Mouse (Mus musculus) MEL (cell line): ENCODE measurements around the gene Gm17324. TPM values are rescaled to one million over a fixed set of nuclear protein-coding genes. Genes with fewer than 3 reads are reported as not detected.

Source experiments
- DNase-seq: peaks from one replicate; pipeline ENCODE4 v3.0.0; 2011; ENCODE audit warnings: low read depth, low spot score
- H3K27ac ChIP-seq: 2 replicates; pipeline ENCODE4 v1.5.1; 2012; ENCODE audit warnings: low read depth, mild to moderate bottlenecking, control low read depth, low read length, moderate library complexity; ENCODE audit not compliant: control insufficient read depth
- H3K27me3 ChIP-seq, 2 experiments: fragments of 150-350 bp in 1 of 2; sonication (generic) in 1 of 2; 2 replicates each; pipeline ENCODE4 v1.6.1; 2012; ENCODE audit warnings: low read length in 2 of 2, mild to moderate bottlenecking in 2 of 2, improper control_type of control experiment in 1 of 2, moderate library complexity in 1 of 2; ENCODE audit not compliant: insufficient read depth in 2 of 2, control insufficient read depth in 1 of 2
- H3K36me3 ChIP-seq, 2 experiments: 2 replicates each; pipeline ENCODE4 v1.6.1; 2012 to 2014; ENCODE audit warnings: low read length in 2 of 2, improper control_type of control experiment in 1 of 2, inconsistent platforms in 1 of 2, mild to moderate bottlenecking in 1 of 2; ENCODE audit not compliant: insufficient read depth in 2 of 2, control insufficient read depth in 1 of 2
- H3K4me1 ChIP-seq, 2 experiments: fragments of 150-350 bp in 1 of 2; sonication (generic) in 1 of 2; 2 replicates each; pipeline ENCODE4 v1.6.1; 2012; ENCODE audit warnings: low read length in 2 of 2, improper control_type of control experiment in 1 of 2, mild to moderate bottlenecking in 1 of 2; ENCODE audit not compliant: insufficient read depth in 2 of 2, control insufficient read depth in 1 of 2
- H3K4me3 ChIP-seq, 2 experiments: fragments of 150-350 bp in 1 of 2; sonication (generic) in 1 of 2; 2 replicates each; pipeline ENCODE4 v1.5.1; 2012; ENCODE audit warnings: low read depth in 2 of 2, low read length in 2 of 2, mild to moderate bottlenecking in 2 of 2, moderate library complexity in 2 of 2, control low read depth in 1 of 2, improper control_type of control experiment in 1 of 2; ENCODE audit not compliant: control insufficient read depth in 1 of 2, insufficient read depth in 1 of 2
- H3K79me2 ChIP-seq: 2 replicates; pipeline ENCODE4 v1.6.1; 2012; ENCODE audit warnings: mild to moderate bottlenecking, low read length, moderate library complexity; ENCODE audit not compliant: control insufficient read depth, poor library complexity, insufficient read depth
- H3K9ac ChIP-seq: 2 replicates; pipeline ENCODE4 v1.6.1; 2012; ENCODE audit warnings: low read depth, mild to moderate bottlenecking, control low read depth, low read length, moderate library complexity; ENCODE audit not compliant: control insufficient read depth, poor library complexity, severe bottlenecking
- H3K9me3 ChIP-seq: fragments of 150-350 bp; sonication (generic); replicated peaks from 2 replicates; pipeline ENCODE4 v1.6.1; 2012; ENCODE audit warnings: mild to moderate bottlenecking, low read length, improper control_type of control experiment, moderate library complexity; ENCODE audit not compliant: insufficient read depth
- CHD1 ChIP-seq: IDR thresholded peaks from 2 replicates; pipeline ENCODE4 v1.6.1; 2012; ENCODE audit warnings: low read depth, mild to moderate bottlenecking, inconsistent platforms, low read length, improper control_type of control experiment
- CHD2 ChIP-seq: IDR thresholded peaks from 2 replicates; pipeline ENCODE4 v1.6.1; 2011; ENCODE audit warnings: low read length, improper control_type of control experiment
- ETS1 ChIP-seq: IDR thresholded peaks from 2 replicates; pipeline ENCODE4 v1.6.1; 2012; ENCODE audit warnings: low read depth, mild to moderate bottlenecking, inconsistent platforms, low read length, improper control_type of control experiment, moderate library complexity
- HCFC1 ChIP-seq: IDR thresholded peaks from 2 replicates; pipeline ENCODE4 v1.6.1; 2012; ENCODE audit warnings: low read depth, mild to moderate bottlenecking, inconsistent platforms, low read length, improper control_type of control experiment, moderate library complexity
- MAFK ChIP-seq: IDR thresholded peaks from 2 replicates; pipeline ENCODE4 v1.6.1; 2011; ENCODE audit warnings: low read depth, mild to moderate bottlenecking, low read length, improper control_type of control experiment, borderline replicate concordance
- MEF2A ChIP-seq: IDR thresholded peaks from 2 replicates; pipeline ENCODE4 v1.6.1; 2014; ENCODE audit warnings: low read depth, mild to moderate bottlenecking, inconsistent platforms, low read length, improper control_type of control experiment; ENCODE audit not compliant: poor library complexity, insufficient replicate concordance, severe bottlenecking; ENCODE audit errors: extremely low read depth
- MYC ChIP-seq: IDR thresholded peaks from 2 replicates; pipeline ENCODE4 v1.6.1; 2011; ENCODE audit warnings: low read depth, mild to moderate bottlenecking, low read length, improper control_type of control experiment, moderate library complexity
- NELFE ChIP-seq: IDR thresholded peaks from 2 replicates; pipeline ENCODE4 v1.6.1; 2011; ENCODE audit warnings: low read depth, low read length, improper control_type of control experiment
- NRF1 ChIP-seq: IDR thresholded peaks from 2 replicates; pipeline ENCODE4 v1.6.1; 2014; ENCODE audit warnings: low read depth, mild to moderate bottlenecking, inconsistent platforms, low read length, improper control_type of control experiment, moderate library complexity; ENCODE audit not compliant: poor library complexity, insufficient read depth, severe bottlenecking
- POLR2AphosphoS2 ChIP-seq: IDR thresholded peaks from 2 replicates; pipeline ENCODE4 v1.6.1; 2011; ENCODE audit warnings: low read length, improper control_type of control experiment
- POLR2AphosphoS5 ChIP-seq: IDR thresholded peaks from 2 replicates; pipeline ENCODE4 v1.6.1; 2012; ENCODE audit warnings: low read depth, borderline replicate concordance, mild to moderate bottlenecking, inconsistent platforms, low read length, moderate library complexity, mixed read lengths
- RCOR1 ChIP-seq: IDR thresholded peaks from 2 replicates; pipeline ENCODE4 v1.6.1; 2012; ENCODE audit warnings: low read depth, mild to moderate bottlenecking, inconsistent platforms, low read length, improper control_type of control experiment
- SIN3A ChIP-seq: IDR thresholded peaks from 2 replicates; pipeline ENCODE4 v1.6.1; 2012; ENCODE audit warnings: low read length, improper control_type of control experiment, inconsistent platforms
- TAL1 ChIP-seq: IDR thresholded peaks from 2 replicates; pipeline ENCODE4 v1.6.1; 2012; ENCODE audit warnings: mild to moderate bottlenecking, inconsistent platforms, low read length, moderate library complexity, mixed read lengths
- USF1 ChIP-seq: IDR thresholded peaks from 2 replicates; pipeline ENCODE4 v1.6.1; 2014; ENCODE audit warnings: low read depth, mild to moderate bottlenecking, inconsistent platforms, low read length, improper control_type of control experiment, moderate library complexity
- ZC3H11A ChIP-seq: IDR thresholded peaks from 2 replicates; pipeline ENCODE4 v1.6.1; 2012; ENCODE audit warnings: low read depth, mild to moderate bottlenecking, inconsistent platforms, low read length, improper control_type of control experiment
- polyA plus RNA-seq, 2 experiments: library from polyadenylated mRNA; stranded (reverse) in 1 of 2; unstranded in 1 of 2; fragments of >175 nt in 1 of 2; fragments of >200 nt in 1 of 2; gene quantifications; 2 replicates each; pipeline versions ENCODE4 v1.2.1 to v1.2.4; 2012; ENCODE audit warnings: low replicate concordance in 2 of 2, low read depth in 1 of 2; ENCODE audit not compliant: insufficient read length in 2 of 2, insufficient read depth in 1 of 2, missing spikeins in 1 of 2
- total RNA-seq: library from RNA; depleted of rRNA; stranded (reverse); fragments of 300-350 nt; gene quantifications from 2 replicates; pipeline ENCODE4 v1.2.3, GENCODE M21; 2012

The Gm17324 gene
- total and polyA plus RNA-seq, 3 experiments, result 0.36 to 1.8 TPM; not detected in 1

GRCm38 (mm10) chr9:78484660-78485059, 36.1 kb upstream of the Gm17324 start:
- Histone ChIP-seq H3K27ac (no peak overlapping the region), H3K4me3 (no peak overlapping the region), H3K27me3 (peaks cover 8 to 11% of the 10 kb centered on the region in 2 experiments), H3K79me2 (peaks cover 17% of the 10 kb centered on the region), H3K4me1 (peaks cover 0 to 3% of the 10 kb centered on the region in 2 experiments; a peak in 3 of 4 replicates), H3K36me3 (peaks cover 3% of the 10 kb centered on the region in 2 experiments), H3K9me3 (no peaks in the 10 kb centered on the region), H3K9ac (no peak overlapping the region)
- no peak for DNase-seq
- TF ChIP-seq CHD2 (no peak), POLR2AphosphoS2 (no peak), POLR2AphosphoS5 (no peak), MEF2A (no peak), CHD1 (no peak), ZC3H11A (no peak), NRF1 (no peak), NELFE (no peak), USF1 (no peak), MYC (no peak), ETS1 (no peak), SIN3A (no peak), MAFK (no peak), TAL1 (no peak), RCOR1 (no peak)

DNA sequence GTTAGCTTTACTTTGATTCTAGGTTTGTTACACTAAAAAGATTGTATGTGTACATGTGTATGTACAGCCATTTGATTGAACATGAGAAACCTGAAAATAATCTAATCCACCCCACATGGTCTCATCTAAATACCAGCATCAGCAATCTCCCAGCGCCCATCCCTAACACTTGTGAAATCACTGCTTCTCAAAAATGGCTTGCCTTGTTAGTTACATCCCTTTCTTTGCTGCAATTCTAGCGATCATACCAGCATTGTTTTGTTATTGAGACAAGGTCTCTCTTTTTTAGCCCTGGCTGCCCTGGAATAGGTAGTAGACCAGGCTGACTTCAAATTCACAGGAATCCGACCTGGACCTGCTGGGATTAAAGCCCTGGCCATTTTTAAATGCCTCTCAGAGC, 33.8 kb upstream of the Gm17324 start:
- Histone ChIP-seq H3K27ac (no peak overlapping the region), H3K9me3 (no peaks in the 10 kb centered on the region), H3K79me2 (peaks cover 30% of the 10 kb centered on the region), H3K9ac (peak overlapping the region; percentile 95), H3K4me3 (peak overlapping the region; percentile 46 to 86), H3K27me3 (peaks cover 0 to 4% of the 10 kb centered on the region in 2 experiments; a peak in 2 of 4 replicates), H3K36me3 (peaks cover 10 to 14% of the 10 kb centered on the region in 2 experiments), H3K4me1 (peaks cover 0 to 3% of the 10 kb centered on the region in 2 experiments; a peak in 2 of 4 replicates)
- TF ChIP-seq HCFC1 (no peak), RCOR1 (0 out of 2 replicates have a peak, but pooled peaks have one; percentile 46)
- DNase-seq, result no peak
